Mouse (Mus musculus) G1E-ER4 (cell line): ENCODE measurements around the gene Mllt6. TPM values are rescaled to one million over a fixed set of nuclear protein-coding genes. Genes with fewer than 3 reads are reported as not detected.

Experiments used
- GATA1 ChIP-seq: IDR thresholded peaks from one replicate; pipeline ENCODE4 v1.8.0; 2012; ENCODE audit warnings: low read length, inconsistent platforms
- polyA plus RNA-seq: library from polyadenylated mRNA; stranded (reverse); fragments of >175 nt; gene quantifications from 2 replicates; pipeline ENCODE4 v1.2.3, GENCODE M21; 2012

Mllt6 gene
- polyA plus RNA-seq, 1 experiment: 42.2 TPM

DNA sequence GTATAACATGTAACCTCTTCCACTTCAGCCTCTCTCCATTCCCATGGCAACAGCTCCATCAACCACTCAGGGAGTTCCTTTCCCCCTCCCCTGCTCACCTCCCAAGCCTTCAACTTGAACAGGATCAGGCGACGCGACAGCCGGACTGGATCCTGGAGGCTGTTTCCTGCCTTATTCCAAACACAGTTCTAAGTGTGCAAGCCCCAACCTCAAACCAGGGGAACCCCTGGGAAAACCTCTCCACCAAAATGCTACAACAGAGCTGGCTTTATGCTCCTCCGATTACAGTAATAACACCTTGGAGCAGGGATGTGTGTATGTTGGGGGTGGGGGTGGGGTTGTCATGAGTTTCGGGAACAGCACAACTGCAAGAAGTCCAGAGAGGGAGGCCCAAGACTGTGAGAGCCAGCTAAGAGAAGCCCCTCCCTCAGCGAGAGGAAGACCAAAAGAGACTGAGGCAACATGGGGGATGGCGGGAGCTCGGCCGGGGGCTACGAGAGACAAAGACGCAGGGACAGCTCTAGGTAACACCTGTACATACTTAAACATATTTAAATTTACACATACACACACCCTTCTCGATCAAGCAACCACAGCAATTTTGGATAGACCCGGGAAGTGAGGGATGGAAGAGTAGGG is 34.8 kb downstream of the Mllt6 start:
- no peak for TF ChIP-seq GATA1

DNA sequence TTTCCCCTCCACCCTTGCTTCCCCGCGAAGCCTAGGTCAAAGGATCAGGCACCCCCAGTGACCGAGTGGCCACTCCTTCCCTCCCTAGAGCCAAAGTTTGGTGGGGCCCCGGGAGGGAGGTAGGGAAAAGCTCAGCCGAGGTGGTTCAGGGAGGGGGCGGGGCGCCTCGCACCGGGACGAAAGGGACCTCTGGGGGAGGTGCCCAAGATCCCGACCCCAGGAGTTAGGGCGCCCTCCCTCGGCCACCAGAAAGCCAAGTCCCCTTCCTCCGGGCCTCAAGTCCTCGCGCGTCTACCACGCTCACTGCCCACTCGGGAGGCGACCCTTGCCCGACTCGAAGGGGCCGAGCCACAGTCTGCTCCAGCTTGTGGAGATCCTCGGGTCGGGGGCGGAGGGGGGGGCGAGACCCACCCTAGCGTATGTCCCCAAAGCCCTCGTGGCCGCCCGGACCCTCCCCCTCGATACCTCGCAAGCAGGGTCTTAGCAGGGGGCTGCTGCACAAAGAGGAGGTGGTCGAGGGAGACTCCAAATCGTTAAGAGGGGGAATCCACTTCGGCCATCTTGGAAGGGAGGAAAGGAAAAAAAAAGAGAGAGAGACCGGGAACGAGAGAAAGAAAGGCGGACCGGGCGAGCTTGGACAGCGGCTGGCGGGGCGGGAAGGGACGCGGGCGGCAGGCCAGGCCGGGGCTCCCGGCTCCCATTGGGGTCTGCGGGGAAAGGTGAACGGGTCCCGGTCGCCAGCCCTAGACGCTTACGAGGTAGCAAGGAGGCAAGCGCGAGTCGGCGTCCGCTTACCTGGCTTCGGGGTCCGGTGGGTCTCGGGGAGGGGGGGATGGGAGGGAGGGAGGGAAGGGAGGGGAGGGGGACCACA is 35.8 kb downstream of the Mllt6 start:
- no peak for TF ChIP-seq GATA1

GRCm38 (mm10) chr11:97699626-97700002 is 36.4 kb downstream of the Mllt6 start:
- TF ChIP-seq GATA1: no peak

DNA sequence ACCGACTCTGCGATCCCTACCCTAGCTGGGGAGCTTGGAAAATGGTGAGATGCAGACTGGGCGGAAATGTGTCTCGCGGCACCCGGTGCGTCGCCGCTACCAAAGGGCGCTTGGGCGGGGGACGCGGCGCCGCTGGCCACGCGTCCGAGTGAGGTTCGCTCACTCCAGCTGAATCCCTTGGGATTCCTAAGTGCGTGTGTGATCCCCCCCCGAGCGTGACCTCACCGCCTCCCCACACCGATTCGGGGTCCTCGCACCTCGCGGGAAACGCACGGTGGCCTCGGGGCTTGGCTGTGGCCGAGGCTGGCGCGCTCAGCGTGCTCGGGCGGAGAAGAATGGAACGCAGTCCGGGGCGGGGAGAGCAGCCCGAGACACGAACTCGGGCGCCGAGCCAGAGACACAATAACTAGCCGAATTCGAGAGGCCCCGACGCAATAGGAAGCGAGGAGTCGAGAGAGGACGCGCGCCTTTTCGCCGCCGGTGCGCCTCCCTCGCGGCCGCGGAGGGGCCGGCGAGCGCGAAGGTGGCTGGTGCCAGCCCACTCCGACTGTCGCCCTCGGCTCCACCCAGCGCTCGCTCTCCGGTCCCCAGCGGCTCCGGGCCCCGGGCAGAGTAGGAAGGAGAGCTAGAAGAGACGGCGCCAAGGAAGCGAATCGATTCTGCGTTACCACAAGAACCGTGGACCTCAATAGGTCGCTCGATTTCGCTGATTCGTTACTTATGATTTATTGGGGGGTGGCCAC is 37.0 kb downstream of the Mllt6 start, which contains the start of gene Pcgf2:
TSS of gene Pcgf2 (minus strand) at position 495 of the 743 bp plus-strand sequence.
- no peak for TF ChIP-seq GATA1

- TF ChIP-seq GATA1: no peak
Measured at GRCm38 (mm10) chr11:97700746-97701580, 37.7 kb downstream of the Mllt6 start.

- TF ChIP-seq GATA1: no peak
Measured at GRCm38 (mm10) chr11:97701581-97702392, 38.6 kb downstream of the Mllt6 start.

DNA sequence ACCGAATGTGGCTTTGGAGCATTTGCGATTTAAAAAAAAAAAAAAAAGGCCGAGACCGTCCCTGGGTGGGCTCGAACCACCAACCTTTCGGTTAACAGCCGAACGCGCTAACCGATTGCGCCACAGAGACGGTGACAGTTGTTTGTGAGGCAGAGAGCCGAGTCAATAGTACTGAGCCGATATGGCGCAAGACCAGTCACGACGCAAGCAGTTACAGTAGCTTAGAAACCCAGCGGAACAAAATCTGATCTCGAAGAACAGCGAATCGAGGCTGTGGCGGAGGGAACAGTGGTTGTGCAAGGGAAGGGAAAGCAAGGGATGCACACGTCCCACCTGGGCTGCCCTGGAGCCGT is 39.2 kb downstream of the Mllt6 start:
- TF ChIP-seq GATA1: no peak

DNA sequence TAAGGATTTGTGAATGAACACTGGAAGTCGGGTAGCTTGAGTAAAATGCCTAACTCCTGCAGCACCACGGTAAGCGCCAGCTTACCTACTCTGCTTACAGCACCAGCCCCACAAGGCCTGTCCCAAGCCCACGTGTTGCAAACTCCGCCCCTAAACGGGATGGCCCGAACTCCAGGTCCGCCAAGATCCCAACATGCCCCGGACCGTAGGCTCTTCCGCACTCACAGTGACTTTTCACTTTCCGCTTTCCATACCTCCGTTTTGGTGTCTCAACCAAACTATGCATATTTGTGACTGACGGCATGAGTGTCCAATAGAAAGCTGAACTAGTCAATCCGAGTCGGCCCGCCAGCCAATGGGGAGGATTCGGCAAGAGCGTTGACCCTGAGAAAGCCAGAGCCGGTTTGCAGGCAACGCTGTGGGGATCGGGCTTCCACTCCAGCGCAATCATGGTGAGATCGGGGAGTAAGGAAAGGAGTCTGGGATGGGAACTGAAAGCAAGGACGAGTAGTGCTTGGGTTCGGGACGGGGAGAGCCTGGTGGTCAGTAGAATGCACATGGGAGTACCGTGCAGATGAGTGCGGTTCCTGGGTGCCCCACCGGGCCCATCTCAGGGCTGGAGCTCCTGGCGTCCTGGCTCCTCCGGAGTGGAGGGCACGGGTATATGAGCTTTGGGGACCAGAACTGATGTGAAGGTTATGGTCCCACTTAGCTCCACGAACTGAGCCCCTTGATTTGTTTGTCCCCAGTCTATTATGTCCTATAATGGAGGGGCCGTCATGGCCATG is 40.0 kb downstream of the Mllt6 start, which contains the start of gene Psmb3:
TSS of gene Psmb3 (plus strand) at position 361 of the 788 bp plus-strand sequence.
- no peak for TF ChIP-seq GATA1

- no peak for TF ChIP-seq GATA1
Measured at GRCm38 (mm10) chr11:97711200-97711900, 48.1 kb downstream of the Mllt6 start.

DNA sequence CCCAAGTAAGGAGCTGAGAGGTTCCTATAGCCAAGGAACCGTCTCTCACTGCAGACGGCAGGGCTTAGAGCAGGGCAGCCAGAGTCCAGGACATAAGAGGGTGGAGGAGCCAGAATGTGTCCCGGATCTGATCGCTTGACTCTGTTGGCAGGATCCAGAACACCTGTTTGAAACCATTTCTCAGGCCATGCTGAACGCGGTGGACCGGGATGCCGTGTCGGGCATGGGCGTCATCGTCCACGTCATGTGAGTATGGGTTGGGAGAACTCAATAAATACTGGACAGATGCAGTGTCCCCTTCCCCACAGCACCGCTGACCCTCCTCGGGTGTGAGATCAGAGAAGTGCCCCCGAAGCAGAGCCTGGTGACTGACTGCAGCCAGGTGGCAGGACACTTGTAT is 49.1 kb downstream of the Mllt6 start:
- TF ChIP-seq GATA1: no peak

GRCm38 (mm10) chr11:97713896-97714295 is 50.7 kb downstream of the Mllt6 start:
- TF ChIP-seq GATA1: no peak

GRCm38 (mm10) chr11:97714356-97714755 is 51.1 kb downstream of the Mllt6 start:
- no peak for TF ChIP-seq GATA1
